Mouse (Mus musculus) lung, postnatal 0 days (tissue): ENCODE results near the gene Ccl26.

Experiments
- CTCF ChIP-seq: IDR thresholded peaks from 2 replicates; pipeline ENCODE4 v1.5.1; 2016; ENCODE audit warnings: antibody characterized with exemption, mild to moderate bottlenecking
- EP300 ChIP-seq: IDR thresholded peaks from 2 replicates; pipeline ENCODE4 v1.6.1; 2016; ENCODE audit warnings: antibody characterized with exemption, mild to moderate bottlenecking, control low read depth

DNA sequence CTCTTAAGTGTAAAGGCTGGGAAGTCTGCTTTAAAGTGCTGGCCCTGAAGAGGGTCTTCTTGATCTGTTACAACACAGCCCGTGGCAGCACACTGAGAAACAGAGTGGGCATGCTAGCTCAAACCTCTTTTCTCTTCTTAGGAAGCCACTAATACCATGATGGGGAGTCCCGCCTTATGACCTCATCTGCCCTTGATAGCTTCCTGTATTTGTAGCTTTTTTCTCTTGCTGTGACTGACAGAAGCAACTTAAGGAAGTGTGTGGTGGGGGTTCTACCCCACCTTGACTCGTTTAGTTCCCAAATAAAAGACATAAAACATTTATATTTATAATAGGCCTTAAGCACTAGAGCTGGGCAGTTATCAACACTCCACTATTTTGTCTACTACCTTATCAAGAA is 11.8 kb downstream of the Ccl26 start:
- TF ChIP-seq CTCF (no peak), EP300 (no peak)
